Mouse (Mus musculus) lung, adult 2 months (tissue): Measurements from ENCODE around the gene Phlda1. TPM values are rescaled to one million over a fixed set of nuclear protein-coding genes. Genes with fewer than 3 reads are reported as not detected.
"Not testable (repeated sequence)": the region's sequence is repeated elsewhere in the genome, so short reads cannot be mapped to it uniquely, and the experiment has no call there.

ENCODE experiments used
- DNase-seq: peaks from one replicate; pipeline ENCODE4 v3.0.0; 2022
- H3K4me1 ChIP-seq: fragments of 200-500 bp; 2 replicates; pipeline ENCODE4 v1.6.1; 2011; ENCODE audit warnings: low read length; ENCODE audit not compliant: control insufficient read depth, insufficient read depth
- H3K4me3 ChIP-seq: fragments of 200-500 bp; replicated peaks from 2 replicates; pipeline ENCODE3; 2011; ENCODE audit warnings: low read depth, mild to moderate bottlenecking, control low read depth, low read length; ENCODE audit errors: extremely low read depth
- CTCF ChIP-seq: fragments of 200-500 bp; IDR thresholded peaks from 2 replicates; pipeline ENCODE4 v1.5.1; 2011; ENCODE audit warnings: mild to moderate bottlenecking, low read length, control low read depth; ENCODE audit not compliant: insufficient read depth
- POLR2A ChIP-seq: fragments of 200-500 bp; IDR thresholded peaks from 2 replicates; pipeline ENCODE4 v1.6.1; 2011; ENCODE audit warnings: low read depth, mild to moderate bottlenecking, control low read depth, low read length, borderline replicate concordance; ENCODE audit errors: extremely low read depth
- WGBS: fragments of 180-500 bp; shearing (Covaris S2); methylation state at CpG from one replicate; pipeline ENCODE4 v1.1.7; 2018; 5-methylcytosine and 5-hydroxymethylcytosine counted together
- polyA plus RNA-seq: library from polyadenylated mRNA; depleted of rRNA; stranded (reverse); fragments of >200 nt; gene quantifications from 2 replicates; pipeline ENCODE4 v1.2.3, GENCODE M21; 2012

The Phlda1 gene
- polyA plus RNA-seq, 1 experiment, result 32.7 TPM

GRCm38 (mm10) chr10:111473511-111474371 lies 32.3 kb upstream of the Phlda1 start:
- TF ChIP-seq POLR2A (no peak), CTCF (no peak)
- under 1% methylated on average over 57 of the region's 58 CpGs for WGBS
- peaks cover 6% of the 10 kb centered on the region for H3K4me1 ChIP-seq
- H3K4me3 ChIP-seq, result peak overlapping the region; percentile 76
- peak; percentile 18 for DNase-seq

DNA sequence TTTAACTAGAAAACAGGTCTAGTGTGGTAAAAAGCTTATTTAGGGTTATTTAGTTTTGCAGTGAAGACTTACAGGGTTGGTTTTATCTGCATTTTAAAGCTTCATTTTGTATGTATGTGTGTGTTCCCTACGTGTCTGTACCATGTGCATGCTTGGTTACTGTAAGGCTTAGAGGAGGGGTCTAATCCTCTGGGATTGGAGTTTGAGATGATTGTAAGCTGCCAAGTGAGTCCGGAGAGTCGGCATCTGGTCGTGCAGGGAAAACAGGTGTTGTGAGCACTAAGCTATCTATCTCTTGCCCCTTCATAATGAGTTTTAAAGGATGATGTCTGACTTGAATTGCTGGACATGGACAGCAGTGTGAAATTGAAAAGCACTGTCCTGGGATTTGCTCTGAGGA lies 29.8 kb upstream of the Phlda1 start:
- Histone ChIP-seq H3K4me3 (no peak overlapping the region), H3K4me1 (peaks cover 8% of the 10 kb centered on the region)
- DNase-seq, result no peak
- no peak for TF ChIP-seq POLR2A
- TF ChIP-seq CTCF, result no peak
- 69% methylated on average over 4 of the region's 4 CpGs for WGBS

DNA sequence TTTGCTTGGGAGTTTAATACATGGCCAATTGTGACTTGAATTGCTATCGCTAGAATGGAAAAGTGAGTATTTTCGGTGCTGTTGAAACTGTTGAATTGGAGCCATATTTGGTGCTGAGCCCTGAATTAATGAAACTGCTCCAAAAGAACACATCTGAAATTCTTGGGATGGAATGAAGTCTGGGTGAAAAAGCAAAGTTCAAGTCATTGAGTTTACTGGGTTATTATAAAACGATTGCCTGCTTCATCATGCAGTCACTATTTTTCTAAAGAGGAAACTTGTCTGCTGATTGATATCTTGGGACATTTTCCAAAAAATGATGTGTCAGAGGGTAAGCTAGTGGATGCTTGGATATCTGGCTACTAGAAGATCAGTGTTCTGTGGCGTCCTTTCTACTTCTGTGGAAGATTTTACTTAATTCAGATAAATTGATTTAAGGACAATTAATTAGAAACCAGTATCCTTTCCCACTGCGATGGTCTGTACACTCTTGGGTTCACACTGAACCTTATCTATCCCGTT lies 29.0 kb upstream of the Phlda1 start:
- no peak for TF ChIP-seq POLR2A
- TF ChIP-seq CTCF, result no peak
- WGBS, result 58% methylated on average over 6 of the region's 6 CpGs

GRCm38 (mm10) chr10:111479599-111479998 lies 26.5 kb upstream of the Phlda1 start:
- WGBS, result 84% methylated on average over 5 of the region's 5 CpGs
- no peak overlapping the region for H3K4me3 ChIP-seq
- no peak for DNase-seq
- H3K4me1 ChIP-seq, result peaks cover 4% of the 10 kb centered on the region; the same call in 1 of the 2 replicates
- no peak for TF ChIP-seq CTCF
- no peak for TF ChIP-seq POLR2A

More for the DNA sequence above, 29.0 kb upstream of the Phlda1 start:
- no peak for DNase-seq
- no peak overlapping the region for H3K4me3 ChIP-seq
- peaks cover 8% of the 10 kb centered on the region for H3K4me1 ChIP-seq

GRCm38 (mm10) chr10:111482654-111483053 lies 23.4 kb upstream of the Phlda1 start:
- DNase-seq, result no peak
- Histone ChIP-seq H3K4me3 (no peak overlapping the region), H3K4me1 (peaks cover 2% of the 10 kb centered on the region; the same call in 1 of the 2 replicates)
- WGBS, result 80% methylated on average over 2 of the region's 2 CpGs
- TF ChIP-seq CTCF (no peak), POLR2A (no peak)

DNA sequence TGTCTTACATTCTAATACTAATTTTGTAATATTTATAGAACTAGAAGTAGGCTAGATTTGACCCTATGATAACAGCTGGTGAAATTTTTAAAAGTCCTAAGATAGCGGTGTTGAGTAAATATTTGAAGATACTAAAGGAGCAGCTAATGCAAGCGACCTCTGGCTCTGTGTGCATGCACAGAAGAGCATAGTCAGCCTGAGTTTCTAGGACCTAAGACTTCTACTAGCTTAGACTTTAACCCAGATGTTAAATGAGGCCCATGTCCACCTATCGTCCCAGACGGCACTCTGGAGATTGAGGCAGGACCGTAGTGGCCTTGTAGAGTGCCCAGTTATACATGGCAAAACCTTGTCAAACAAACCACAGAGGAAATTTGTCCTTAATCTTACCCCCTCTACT lies 22.0 kb upstream of the Phlda1 start:
- 54% methylated on average over 5 of the region's 5 CpGs for WGBS
- DNase-seq, result no peak
- no peak for TF ChIP-seq CTCF
- TF ChIP-seq POLR2A, result no peak
- Histone ChIP-seq H3K4me1 (peaks cover 2% of the 10 kb centered on the region; the same call in 1 of the 2 replicates), H3K4me3 (no peak overlapping the region)

GRCm38 (mm10) chr10:111488793-111489192 lies 17.3 kb upstream of the Phlda1 start:
- WGBS, result 79% methylated on average over 2 of the region's 2 CpGs
- TF ChIP-seq CTCF (no peak), POLR2A (no peak)
- Histone ChIP-seq H3K4me1 (no peaks in the 10 kb centered on the region), H3K4me3 (no peak overlapping the region)
- DNase-seq, result no peak

DNA sequence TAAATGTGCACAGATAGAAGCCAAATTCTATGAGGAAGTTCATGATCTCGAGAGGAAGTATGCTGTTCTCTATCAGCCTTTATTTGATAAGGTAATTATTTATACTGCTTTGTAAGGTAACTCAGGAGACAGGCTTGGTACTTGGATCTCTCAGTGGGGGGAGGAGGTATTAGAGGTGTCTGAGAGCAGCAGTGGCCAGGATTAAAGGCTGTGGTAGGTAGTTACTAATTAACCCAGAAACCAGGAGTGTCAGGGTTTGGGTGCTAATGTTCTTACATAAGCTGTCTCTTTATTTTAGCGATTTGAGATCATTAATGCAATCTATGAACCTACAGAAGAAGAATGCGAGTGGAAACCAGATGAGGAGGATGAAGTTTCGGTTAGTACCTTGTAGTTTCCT lies 16.0 kb upstream of the Phlda1 start:
- H3K4me1 ChIP-seq, DNase-seq, H3K4me3 ChIP-seq: not testable (repeated sequence)
- 69% methylated on average over 4 of the region's 4 CpGs for WGBS

DNA sequence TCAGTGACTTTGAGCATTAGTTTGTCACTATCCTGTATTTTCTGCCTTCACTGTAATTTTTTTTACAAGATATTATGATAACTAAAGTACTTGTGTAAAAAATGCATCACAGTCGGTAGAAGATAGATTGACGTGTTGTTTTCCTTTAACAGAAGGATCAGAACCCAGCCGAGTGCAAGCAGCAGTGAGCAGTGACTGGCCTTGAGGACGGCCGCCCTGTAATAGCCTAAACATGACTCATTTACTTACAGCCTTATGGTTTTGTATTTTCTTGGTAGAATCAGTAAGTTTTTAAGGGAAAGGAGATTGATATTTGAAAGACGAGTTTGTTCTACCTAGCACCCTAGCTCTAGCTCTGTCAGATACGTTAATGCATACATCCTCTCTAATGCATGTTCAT lies 10.2 kb upstream of the Phlda1 start:
- no peak overlapping the region for H3K4me3 ChIP-seq
- no peak for TF ChIP-seq POLR2A
- TF ChIP-seq CTCF, result no peak
- no peak for DNase-seq
- H3K4me1 ChIP-seq, result no peaks in the 10 kb centered on the region
- 85% methylated on average over 7 of the region's 7 CpGs for WGBS

DNA sequence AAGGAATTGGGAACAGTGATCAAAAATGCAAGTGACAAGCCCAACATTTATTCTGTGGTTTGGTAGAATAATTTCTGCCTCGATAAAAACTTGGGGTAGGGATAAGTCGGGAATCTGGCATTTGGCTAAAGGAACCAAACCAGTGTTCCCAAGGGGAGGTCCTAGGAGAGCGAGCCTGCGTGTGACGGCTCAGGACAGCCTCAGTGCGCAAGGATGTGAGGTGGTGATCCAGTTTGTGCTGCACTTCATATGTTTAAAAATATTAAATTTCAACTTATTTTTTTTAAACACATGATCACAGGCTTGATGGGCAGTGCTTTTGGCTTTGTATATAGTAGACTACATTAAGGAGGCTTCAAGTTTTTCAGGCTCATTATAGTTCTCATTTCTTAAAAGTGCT lies 6.2 kb upstream of the Phlda1 start:
- DNase-seq, result no peak
- Histone ChIP-seq H3K4me1 (0 out of 2 replicates have a peak, but pooled peaks cover 2% of the 10 kb centered on the region), H3K4me3 (no peak overlapping the region)
- no peak for TF ChIP-seq POLR2A
- 74% methylated on average over 6 of the region's 6 CpGs for WGBS
